Mouse (Mus musculus) gastrocnemius, postnatal 25 days (tissue): ENCODE results near the gene Aspn. TPM values are rescaled to one million over a fixed set of nuclear protein-coding genes. Genes with fewer than 3 reads are reported as not detected.

Experiments used
- DNase-seq: peaks from one replicate; pipeline ENCODE4 v3.0.0; 2022
- long read RNA-seq, 2 experiments: library from polyadenylated mRNA; stranded (forward); transcript quantifications; one replicate each; pipeline ENCODE4 v2.0.0; 2021
- total RNA-seq, 2 experiments: library from RNA; stranded (reverse); gene quantifications; 1 replicate in 1 of 2; 2 replicates in 1 of 2; pipeline ENCODE4 v1.2.3; 2021

Gene Aspn
- total RNA-seq, result 10 to 100 TPM; 20.3 to 34.4 TPM
- long read RNA-seq, experiment 1, transcript Aspn-201 (8 exons, 2,310 nt), result major isoform, 18 of 19 reads
- long read RNA-seq, experiment 1, partial matches to known transcripts, result 0 of 19 reads
- long read RNA-seq, experiment 1, other reads (novel, unspliced or antisense), result 1 of 19 reads
- long read RNA-seq, experiment 2, transcript Aspn-201 (8 exons, 2,310 nt), result major isoform, 17 of 23 reads
- long read RNA-seq, experiment 2, partial matches to known transcripts, result 2 of 23 reads
- long read RNA-seq, experiment 2, other reads (novel, unspliced or antisense), result 3 of 23 reads

DNA sequence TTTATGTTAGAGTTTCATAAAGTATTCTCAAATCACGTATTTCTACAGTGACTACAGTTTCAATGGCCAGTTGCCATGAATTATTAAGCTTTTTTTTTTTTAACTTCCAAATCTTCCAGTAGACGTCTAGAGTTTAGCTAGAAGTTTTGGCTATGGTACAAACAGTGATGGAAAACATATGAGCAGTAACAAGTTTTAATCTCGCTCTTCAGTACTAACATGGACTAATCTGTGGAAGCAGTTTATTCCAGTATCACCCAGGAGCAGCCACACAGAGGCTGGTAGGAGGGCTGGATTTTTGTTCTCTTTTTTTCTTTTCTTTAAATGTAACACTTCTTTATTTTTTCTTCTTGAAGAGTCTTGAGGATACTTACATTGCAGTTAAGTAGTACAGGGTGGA lies at the start of gene Aspn:
Gene Aspn (plus strand): TSS at position 165 of the 400 bp plus-strand sequence.
- DNase-seq, result no peak

- DNase-seq, result no peak
These were observed 39.7 kb upstream of the Aspn start, which contains the start of gene Ecm2 for GRCm38 (mm10) chr13:49504510-49504909. Gene Ecm2 (plus strand): TSS chr13:49504810.

- no peak for DNase-seq
These were observed 38.5 kb upstream of the Aspn start for GRCm38 (mm10) chr13:49505776-49506175.

DNA sequence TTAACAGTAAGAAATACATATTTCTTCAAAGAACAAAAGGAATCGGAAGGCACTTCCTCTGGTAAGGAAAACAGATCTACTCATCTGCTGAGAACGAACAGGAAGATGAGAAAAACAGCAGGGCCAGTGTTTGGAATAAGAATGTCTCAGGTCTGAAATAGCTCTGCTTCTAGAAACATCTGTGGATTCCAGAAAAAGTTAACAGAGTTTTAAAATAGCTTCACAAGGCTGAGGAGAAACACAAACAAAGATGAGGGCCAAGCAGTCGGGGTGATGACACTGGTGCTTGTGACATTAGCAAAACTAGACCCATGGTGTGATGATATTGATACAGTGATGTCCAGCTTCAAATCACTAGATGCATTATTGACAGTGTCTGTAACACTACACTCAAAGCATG lies 37.1 kb upstream of the Aspn start:
- DNase-seq, result peak; percentile 21

DNA sequence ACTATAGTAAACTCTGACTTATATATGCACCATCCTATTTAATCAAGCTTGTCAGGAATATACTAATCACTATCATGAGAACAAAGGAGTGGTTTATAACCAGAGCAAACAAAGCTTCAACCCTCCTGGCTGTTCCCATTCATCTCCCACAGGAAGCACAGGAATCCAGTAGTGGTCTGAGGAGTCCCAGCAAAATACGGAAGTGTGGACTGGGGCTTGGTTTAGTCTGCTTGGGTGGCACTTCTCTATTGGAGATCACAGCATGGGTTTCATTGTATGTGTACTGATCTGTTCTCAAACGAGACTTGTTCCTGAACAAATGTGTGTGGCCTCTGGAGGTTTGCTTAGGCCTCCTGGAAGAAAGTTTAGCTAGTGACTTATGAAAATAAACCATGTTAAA lies 25.5 kb upstream of the Aspn start:
- no peak for DNase-seq

DNA sequence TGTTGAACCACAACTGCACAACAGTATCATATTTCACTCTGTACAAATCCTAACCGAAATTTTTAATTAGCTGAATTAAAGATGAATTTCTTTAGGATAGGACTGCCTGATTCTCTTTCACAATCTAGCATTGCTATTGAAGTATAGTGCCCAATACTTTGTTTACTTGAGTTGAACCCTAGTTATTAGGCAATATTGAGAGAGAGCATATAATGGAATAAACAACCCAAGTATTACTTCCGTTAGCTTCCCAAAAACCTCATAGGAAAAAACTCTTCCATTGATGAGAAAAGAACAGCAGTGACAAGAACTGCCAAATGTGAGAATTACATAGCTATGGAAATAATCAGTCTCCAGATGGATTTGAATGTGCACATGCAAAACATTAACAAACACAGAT lies 18.0 kb upstream of the Aspn start:
- no peak for DNase-seq

GRCm38 (mm10) chr13:49530636-49531035 lies 13.6 kb upstream of the Aspn start:
- DNase-seq, result no peak

- no peak for DNase-seq
These were observed 7.3 kb upstream of the Aspn start for GRCm38 (mm10) chr13:49536946-49537345.

DNA sequence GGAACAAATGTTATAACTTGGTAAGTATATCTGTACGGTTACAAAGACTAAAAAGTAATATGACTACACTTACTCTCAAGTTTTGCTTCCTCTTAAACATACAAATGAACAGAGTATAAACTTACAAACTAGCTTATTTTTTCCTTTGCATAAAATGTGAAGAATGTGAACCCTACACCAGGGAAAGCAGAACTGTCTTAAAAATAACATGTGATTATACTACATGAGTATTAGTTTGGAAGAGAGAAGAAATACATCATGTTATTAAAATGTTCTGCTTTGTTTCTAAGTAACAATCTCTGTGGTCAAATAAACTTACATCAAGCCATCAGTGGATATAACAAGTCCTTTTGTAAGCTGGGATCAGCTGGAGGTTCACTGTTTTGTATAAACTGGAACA lies 5.5 kb upstream of the Aspn start:
- DNase-seq, result no peak

DNA sequence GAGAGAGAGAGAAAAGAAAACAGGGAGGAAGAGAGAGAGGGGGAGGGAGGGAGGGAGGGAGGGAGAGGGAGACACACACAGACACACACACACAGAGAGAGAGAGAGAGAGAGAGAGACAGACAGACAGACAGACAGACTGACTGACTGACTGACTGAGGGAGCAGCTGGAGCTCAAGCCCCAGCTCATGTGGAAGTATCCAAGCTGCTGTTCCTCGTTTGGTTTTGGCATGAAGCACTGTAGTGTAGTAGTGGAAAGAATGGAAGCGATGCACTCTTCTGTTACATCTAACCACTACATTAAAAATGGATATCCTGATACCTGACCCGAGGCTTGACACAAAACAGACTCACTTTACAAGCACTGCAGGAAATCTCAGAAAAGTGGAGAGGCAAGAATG lies 1.4 kb downstream of the Aspn start:
- DNase-seq, result no peak

DNA sequence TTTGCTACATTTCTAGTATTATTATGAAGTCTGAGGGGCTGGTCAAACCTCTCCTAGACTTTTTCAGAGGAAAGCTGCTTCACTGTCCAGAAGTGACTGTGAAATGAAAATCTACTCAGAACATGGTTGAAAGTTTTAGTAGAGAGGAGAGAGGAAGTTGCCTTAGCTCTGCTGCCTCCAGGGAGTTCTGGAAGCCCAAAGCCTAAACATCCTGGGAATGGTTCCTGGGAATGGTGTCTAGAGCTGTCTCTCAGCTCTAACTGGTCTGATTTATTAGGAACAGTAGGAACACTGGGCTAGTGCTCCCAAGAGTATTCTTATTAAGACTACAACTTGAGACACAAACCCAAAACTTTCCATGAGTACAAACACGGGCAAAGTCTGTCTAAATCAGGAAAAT lies 2.3 kb downstream of the Aspn start:
- peak; percentile 37 for DNase-seq

- DNase-seq, result no peak
These were observed 3.4 kb downstream of the Aspn start for GRCm38 (mm10) chr13:49547563-49548150.

- no peak for DNase-seq
These were observed 5.4 kb downstream of the Aspn start for GRCm38 (mm10) chr13:49549616-49550015.

DNA sequence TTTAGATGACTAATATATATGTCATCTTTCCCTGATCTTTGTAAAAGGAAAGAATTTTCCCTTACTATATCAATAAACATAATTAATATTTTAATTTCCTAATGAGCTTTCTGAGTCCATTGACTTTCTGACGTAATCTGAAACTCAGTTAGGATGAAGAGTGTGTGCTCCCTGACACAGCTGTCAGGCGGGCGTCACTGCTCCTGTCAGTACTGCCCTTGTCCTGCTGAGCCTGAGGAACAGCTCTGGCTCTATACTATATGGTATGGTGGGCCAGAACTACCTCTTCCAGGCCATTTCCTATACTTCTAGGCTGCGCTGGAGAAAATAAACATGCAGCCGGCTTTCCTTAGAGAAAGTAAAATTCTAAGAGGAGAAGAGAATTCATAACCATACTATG lies 10.3 kb downstream of the Aspn start:
- DNase-seq, result no peak

DNA sequence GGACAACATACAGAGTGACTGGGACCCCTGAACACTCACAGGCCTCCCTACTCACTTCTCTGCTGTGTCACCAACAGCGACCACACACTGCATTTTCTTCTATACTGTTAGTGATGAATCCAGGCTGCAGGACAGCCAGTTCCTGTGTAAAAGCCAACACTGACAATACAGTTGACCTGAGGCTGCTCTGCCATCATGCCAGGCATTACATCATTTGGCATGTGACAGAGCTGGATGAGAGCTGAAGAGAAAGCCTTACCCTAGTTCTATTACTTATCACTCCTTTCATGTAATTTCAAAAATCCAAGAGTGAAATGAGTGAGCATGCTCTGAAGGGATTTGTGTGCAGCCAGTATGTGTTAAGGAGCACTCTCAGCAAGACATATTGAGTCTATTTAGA lies 12.0 kb downstream of the Aspn start:
- DNase-seq, result peak; percentile 49

DNA sequence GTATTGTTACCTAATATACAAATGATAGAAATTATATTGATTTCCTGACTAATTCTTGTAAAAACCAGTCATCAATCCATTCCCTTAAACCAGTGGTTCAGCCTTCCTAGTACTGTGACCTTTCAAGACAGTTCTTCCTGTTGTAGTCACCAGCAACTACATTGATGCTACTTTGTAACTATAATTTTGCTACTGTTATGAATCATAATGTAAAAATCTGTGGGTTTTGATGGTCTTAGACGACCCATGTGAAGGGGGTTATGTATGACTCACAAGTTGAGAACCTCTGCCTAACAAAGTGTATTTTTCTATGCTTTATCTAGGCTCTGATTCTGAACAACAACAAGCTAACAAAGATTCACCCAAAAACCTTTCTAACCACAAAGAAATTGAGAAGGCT lies 12.7 kb downstream of the Aspn start:
- DNase-seq, result no peak

DNA sequence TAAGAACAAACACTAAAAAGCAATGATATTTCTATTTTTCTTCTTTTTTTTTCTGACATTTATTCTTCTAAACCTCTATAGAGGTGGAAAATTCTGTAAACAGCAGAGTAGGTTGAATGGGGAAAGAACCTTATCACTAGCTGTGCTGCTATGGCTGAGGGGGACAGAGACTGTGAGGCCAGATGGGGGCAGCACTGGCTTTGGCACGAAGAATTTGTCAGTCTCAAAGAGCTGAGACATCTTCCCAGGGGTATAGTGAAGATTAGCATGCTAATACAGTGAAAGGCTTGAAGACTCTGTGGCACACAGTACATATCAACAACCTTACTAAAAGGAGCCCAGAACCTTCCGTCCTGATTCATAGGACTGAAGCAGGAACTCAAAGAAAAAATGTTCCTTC lies 14.9 kb downstream of the Aspn start:
- DNase-seq, result peak; percentile 42

DNA sequence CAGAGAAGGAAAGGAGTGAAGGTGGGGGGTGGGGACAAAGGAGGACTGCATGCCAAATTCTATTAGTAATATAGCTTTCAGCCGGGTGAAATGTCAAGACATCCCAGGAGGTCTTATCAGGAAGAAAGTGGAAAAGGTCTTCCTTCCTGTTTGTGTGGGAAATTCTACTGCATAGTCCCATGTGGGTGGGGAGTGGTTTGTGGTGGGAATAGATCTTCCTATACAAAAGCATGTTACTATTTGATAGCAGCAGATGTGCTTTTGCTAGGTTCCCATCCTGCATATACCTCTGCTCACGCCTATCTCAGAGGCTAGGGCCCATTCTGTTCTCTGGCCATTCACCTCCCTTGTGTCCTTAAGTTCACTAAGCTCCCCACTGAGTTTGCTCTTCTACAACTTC lies 16.6 kb downstream of the Aspn start:
- no peak for DNase-seq

DNA sequence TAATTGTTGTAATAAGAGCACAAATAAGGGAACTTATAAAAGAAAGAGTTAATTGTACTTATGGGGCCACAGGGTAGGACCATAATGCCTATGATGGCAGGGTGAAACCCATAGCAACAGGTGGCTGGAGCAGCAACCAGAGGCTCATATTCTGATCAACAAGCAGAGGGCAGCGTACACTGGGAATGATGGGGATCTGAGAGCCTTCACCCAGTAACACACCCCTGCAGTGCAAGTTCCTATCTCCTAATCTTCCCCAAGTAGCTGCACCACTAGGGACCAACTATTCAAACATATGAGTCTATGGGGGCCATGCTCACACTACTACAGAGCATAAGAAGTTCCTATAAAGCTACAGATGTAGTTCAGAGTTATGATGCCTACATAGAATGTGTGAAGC lies 20.1 kb downstream of the Aspn start:
- DNase-seq, result no peak

- no peak for DNase-seq
These were observed 26.1 kb downstream of the Aspn start for GRCm38 (mm10) chr13:49570371-49570770.

- DNase-seq, result no peak
These were observed 27.2 kb downstream of the Aspn start for GRCm38 (mm10) chr13:49571418-49571817.

- DNase-seq, result no peak
These were observed 37.6 kb downstream of the Aspn start, which contains the start of gene Omd for GRCm38 (mm10) chr13:49581541-49582530. Gene Omd (plus strand): TSS chr13:49582462.

GRCm38 (mm10) chr13:49583859-49584258 lies 39.6 kb downstream of the Aspn start:
- DNase-seq, result no peak
